22 mouse cellular contexts compared by ENCODE assay signal in the genomic region with DNA sequence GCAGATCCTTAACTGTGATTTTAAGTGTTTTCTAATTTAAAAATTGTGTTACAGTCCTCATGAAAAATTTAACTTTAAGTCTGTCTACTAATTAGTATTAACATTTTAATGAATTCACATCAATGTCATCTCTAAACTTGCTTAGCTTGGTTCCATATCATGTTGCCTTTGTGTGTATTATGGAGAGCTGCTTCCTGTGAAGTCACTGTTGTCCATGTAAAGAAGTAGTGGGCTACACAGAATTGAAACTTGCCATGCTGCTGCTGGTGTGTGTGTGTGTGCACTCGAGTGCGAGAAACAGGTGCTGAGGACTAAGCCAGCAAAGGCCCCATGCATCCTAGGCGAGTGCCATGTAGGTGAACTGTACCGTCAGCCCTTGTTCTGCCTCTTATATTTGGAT. TPM values are rescaled to one million over a fixed set of nuclear protein-coding genes. Genes with fewer than 3 reads are reported as not detected.
"Had no signal": no experiment of that assay in that cellular context is flagged by ENCODE, and none has a peak within 500 bp of the region (broad histone marks: within the 10 kb centered on the region; RNA-seq: fewer than 3 reads in every experiment).

No protein-coding gene starts in this region.

- H3K9ac ChIP-seq: liver, postnatal 0 days; lung, embryonic 15.5 days; midbrain, embryonic 12.5 days; neural tube, embryonic 13.5 days; neural tube, embryonic 15.5 days; stomach, embryonic 15.5 days had no signal

- DNase-seq: liver, postnatal 0 days; lung, adult 2 months; lung, postnatal 10 days; lung, postnatal 4 days; midbrain, embryonic 14.5 days; retina, postnatal 1 day; right cerebral cortex, postnatal 4 days; spleen, adult 18-20 months; thymus, adult 2 months; thymus, postnatal 25 days; thymus, postnatal 4 days had no signal

- H3K4me3 ChIP-seq: lung, embryonic 15.5 days; midbrain, embryonic 10.5 days; midbrain, embryonic 12.5 days; myocyte; neural tube, embryonic 13.5 days; neural tube, embryonic 15.5 days; stomach, embryonic 15.5 days had no signal

- ATAC-seq: liver, postnatal 0 days; midbrain, embryonic 16.5 days had no signal

- H3K4me2 ChIP-seq: lung, embryonic 15.5 days; midbrain, embryonic 12.5 days; neural tube, embryonic 13.5 days; neural tube, embryonic 15.5 days; stomach, embryonic 15.5 days had no signal

- H3K4me1 ChIP-seq: lung, embryonic 15.5 days; midbrain, embryonic 10.5 days; midbrain, embryonic 12.5 days; neural tube, embryonic 13.5 days; neural tube, embryonic 15.5 days; stomach, embryonic 15.5 days had no signal

- H3K27ac ChIP-seq: lung, embryonic 15.5 days; midbrain, embryonic 10.5 days; midbrain, embryonic 12.5 days; neural tube, embryonic 13.5 days; neural tube, embryonic 15.5 days; stomach, embryonic 15.5 days; stomach, postnatal 0 days had no signal

- H3K27me3 ChIP-seq: lung, embryonic 15.5 days; midbrain, embryonic 12.5 days; neural tube, embryonic 13.5 days; neural tube, embryonic 15.5 days; stomach, embryonic 15.5 days had no signal

- H3K9me3 ChIP-seq: lung, embryonic 15.5 days; midbrain, embryonic 10.5 days; midbrain, embryonic 12.5 days; neural tube, embryonic 13.5 days; neural tube, embryonic 15.5 days; stomach, embryonic 15.5 days had no signal

RNA-seq across cellular contexts. Expression of a gene that starts 54.6 kb away (rescaled TPM):
- total RNA-seq: megakaryocyte-erythroid progenitor cell, adult 5-6 weeks had no signal
- polyA plus RNA-seq: myocyte; small intestine, adult 2 months had no signal
